Mouse (Mus musculus): ENCODE results near the gene Nlrp9c.
"Not testable (repeated sequence)": the region's sequence is repeated elsewhere in the genome, so short reads cannot be mapped to it uniquely, and the experiment has no call there.

DNA sequence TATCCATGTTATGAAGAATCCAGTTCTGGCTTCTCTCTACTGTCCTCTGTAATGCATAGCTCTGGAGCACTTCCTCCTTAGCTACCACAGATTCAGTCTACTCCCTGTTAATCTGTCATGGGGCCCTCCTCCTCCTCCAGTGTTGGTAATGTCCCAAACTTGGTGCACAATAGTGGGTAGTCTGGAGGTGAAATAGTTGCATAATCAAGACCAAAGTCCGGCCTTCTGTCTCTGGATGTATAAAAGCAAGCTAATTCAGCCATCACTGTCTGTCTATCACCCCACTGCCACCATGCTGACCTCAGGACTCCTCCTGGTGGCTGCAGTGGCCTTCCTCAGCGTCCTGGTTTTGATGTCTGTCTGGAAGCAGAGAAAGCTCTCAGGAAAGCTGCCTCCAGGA is 96.6 kb downstream of the Nlrp9c start, which contains the start of gene Cyp2a4:
- TF ChIP-seq CTCF (IDR thresholded peaks at IDR 0.05; ENCODE audit: borderline replicate concordance, insufficient read depth, low read length); POLR2A (IDR thresholded peaks at IDR 0.05; ENCODE audit: low read depth, low read length): not testable (repeated sequence)
